Comparison of ENCODE assay signal across 8 mouse cellular contexts in genomic region chr10:18329096-18330038, GRCm38 (mm10). TPM values are rescaled to one million over a fixed set of nuclear protein-coding genes. Genes with fewer than 3 reads are reported as not detected.
A peak's percentile ranks its signal among the peaks of the same experiment; 100 is the strongest.
DNase-seq lines count a peak whose midpoint lies in the region; ATAC-seq and TF ChIP-seq lines count a peak whose summit lies in the region.

No protein-coding gene starts in this region.

- H3K4me3 ChIP-seq in forebrain, embryonic 11.5 days (ENCODE audit: low read depth, low read length): peak overlapping the region; percentile 17; the same call in 1 of the 2 replicates
- H3K4me3 ChIP-seq in midbrain, embryonic 12.5 days: peak overlapping the region; percentile 29

- no peaks in the 10 kb centered on the region for H3K27me3 ChIP-seq in forebrain, embryonic 11.5 days (ENCODE audit: control insufficient read depth, insufficient read depth, low read length)
- peaks cover 25% of the 10 kb centered on the region for H3K27me3 ChIP-seq in midbrain, embryonic 12.5 days

- no peak for TF ChIP-seq POLR2A in brain, embryonic 14.5 days (IDR thresholded peaks at IDR 0.05; ENCODE audit: borderline replicate concordance, extremely low read depth, insufficient read depth, insufficient read length, poor library complexity, severe bottlenecking)

- intact Hi-C loops in heart, postnatal 14 days (cut with DNase I): no loop called here

- peak overlapping the region; percentile 56 for H3K9ac ChIP-seq in forebrain, embryonic 11.5 days (ENCODE audit: low read length)
- H3K9ac ChIP-seq in midbrain, embryonic 12.5 days (replicated peaks): peak overlapping the region; percentile 51; the same call in 1 of the 2 replicates

- peak overlapping the region; percentile 37; the same call in 1 of the 2 replicates for H3K27ac ChIP-seq in forebrain, embryonic 11.5 days (ENCODE audit: low read depth, low read length)
- peak overlapping the region; percentile 46; the same call in 1 of the 2 replicates for H3K27ac ChIP-seq in midbrain, embryonic 12.5 days (replicated peaks)

- H3K4me1 ChIP-seq in forebrain, embryonic 11.5 days (replicated peaks; ENCODE audit: control insufficient read depth, insufficient read depth, low read length): peaks cover 15% of the 10 kb centered on the region; the same call in 1 of the 2 replicates
- H3K4me1 ChIP-seq in midbrain, embryonic 12.5 days: peaks cover 28% of the 10 kb centered on the region

- ATAC-seq in forebrain, embryonic 11.5 days (replicated peaks; ENCODE audit: low FRiP score): peak; percentile 49
- ATAC-seq in midbrain, embryonic 12.5 days (ENCODE audit: low FRiP score, low read depth): peak; percentile 62

- no peak for TF ChIP-seq CTCF in brain, embryonic 14.5 days (IDR thresholded peaks at IDR 0.05; ENCODE audit: borderline replicate concordance, extremely low read depth, insufficient read depth, insufficient read length)

- peak overlapping the region; percentile 51 for H3K4me2 ChIP-seq in forebrain, embryonic 11.5 days (ENCODE audit: low read depth, low read length, severe bottlenecking)
- H3K4me2 ChIP-seq in midbrain, embryonic 12.5 days (replicated peaks): peak overlapping the region; percentile 50

- H3K36me3 ChIP-seq in forebrain, embryonic 11.5 days (ENCODE audit: control insufficient read depth, insufficient read depth, low read length): no peaks in the 10 kb centered on the region
- H3K36me3 ChIP-seq in midbrain, embryonic 12.5 days: no peaks in the 10 kb centered on the region

- 4% methylated on average over 22 of the region's 23 CpGs for WGBS in forebrain, embryonic 11.5 days
- WGBS in midbrain, embryonic 12.5 days: 2% methylated on average over 23 of the region's 23 CpGs

- peak; percentile 59 for DNase-seq in MN1 (ENCODE audit: low spot score)
- DNase-seq in brain, embryonic 14.5 days (ENCODE audit: low read depth): peak; percentile 68
- peak; percentile 65 for DNase-seq in forebrain, embryonic 11.5 days (ENCODE audit: low spot score)
- peak; percentile 55 to 65 for DNase-seq in heart, postnatal 14 days
- DNase-seq in kidney, postnatal 36 days: peak; percentile 47 to 81
- DNase-seq in urinary bladder, postnatal 14 days (ENCODE audit: low spot score): peak; percentile 82
- DNase-seq in thymus, postnatal 0 days (ENCODE audit: low spot score): no peak

- no peaks in the 10 kb centered on the region for H3K9me3 ChIP-seq in forebrain, embryonic 11.5 days (ENCODE audit: control insufficient read depth, low read length)
- H3K9me3 ChIP-seq in midbrain, embryonic 12.5 days: no peaks in the 10 kb centered on the region

RNA-seq across cellular contexts. Expression of gene Nhsl1, which starts 10.6 kb away (rescaled TPM):
- 22.4 and 32.2 TPM in 2 replicates for polyA plus RNA-seq in brain, embryonic 14.5 days (2012; rRNA removed)
- 13.7 and 16.7 TPM in 2 replicates for polyA plus RNA-seq in forebrain, embryonic 11.5 days (2014; fragmentation: Nextera tagmentation; extraction: Ambion mirVana)
- 10 to 100 TPM; 20.2 to 21.6 TPM for total RNA-seq in heart, postnatal 14 days (2021)
- 14.0 and 16.5 TPM in 2 replicates for polyA plus RNA-seq in midbrain, embryonic 12.5 days (2016; fragmentation: Nextera tagmentation; extraction: Ambion mirVana)
- 5.4 and 6.8 TPM in 2 replicates for polyA plus RNA-seq in thymus, postnatal 0 days (2015; fragmentation: Nextera tagmentation; extraction: Ambion mirVana)
